Mouse (Mus musculus) T-helper 17 cell (primary cell): Measurements from ENCODE around the gene Ythdc1.
"Not testable (repeated sequence)": the region's sequence is repeated elsewhere in the genome, so short reads cannot be mapped to it uniquely, and the experiment has no call there.

Source experiments
- in situ Hi-C, 2 experiments: fragments of 300-600 bp; cut with MboI, MseI; formaldehyde crosslinking; loops; 1 replicate in 1 of 2; 2 replicates in 1 of 2; pipeline ENCODE4 v1.15.1; 2025; ENCODE audit warnings: high pct_unique_total_duplicates in 2 of 2

The Ythdc1 gene

GRCm38 (mm10) chr5:86803962-86804940 is at the start of gene Ythdc1:
TSS of gene Ythdc1 (plus strand) at chr5:86804221.
- in situ Hi-C loops, result loop anchor here (10.0 to 25.0 kb wide), 3 partner anchors 629 to 1958 kb away; partner anchors contain the start of genes Dck (in 1 of the 2), Uba6 (in 1 of the 2) and Utp3 (in 1 of the 2)

- in situ Hi-C loops, result no loop called here
These were observed 34.9 kb upstream of the Ythdc1 start for GRCm38 (mm10) chr5:86769015-86769658.

- in situ Hi-C loops, result no loop called here
These were observed 33.0 kb upstream of the Ythdc1 start for GRCm38 (mm10) chr5:86771010-86771409.

- in situ Hi-C loops, result no loop called here
These were observed 27.1 kb upstream of the Ythdc1 start for GRCm38 (mm10) chr5:86776941-86777340.

- in situ Hi-C loops, result no loop called here
These were observed 25.6 kb upstream of the Ythdc1 start for GRCm38 (mm10) chr5:86778471-86778870.

GRCm38 (mm10) chr5:86783059-86783458 is 21.0 kb upstream of the Ythdc1 start:
- in situ Hi-C loops, result no loop called here

GRCm38 (mm10) chr5:86784205-86784604 is 19.8 kb upstream of the Ythdc1 start:
- in situ Hi-C loops, result no loop called here

- in situ Hi-C loops, result no loop called here
These were observed 17.2 kb upstream of the Ythdc1 start for GRCm38 (mm10) chr5:86786798-86787197.

- in situ Hi-C loops, result loop anchor here in 1 of 2 experiments (5.0 kb wide), 1 partner anchor 623 kb away; no protein-coding TSS in a partner anchor
These were observed 14.1 kb upstream of the Ythdc1 start for GRCm38 (mm10) chr5:86789954-86790353.

- in situ Hi-C loops, result loop anchor here in 1 of 2 experiments (5.0 kb wide), 1 partner anchor 625 kb away; no protein-coding TSS in a partner anchor
These were observed 11.8 kb upstream of the Ythdc1 start for GRCm38 (mm10) chr5:86792249-86792648.

GRCm38 (mm10) chr5:86792807-86793206 is 11.2 kb upstream of the Ythdc1 start:
- in situ Hi-C loops, result loop anchor here in 1 of 2 experiments (5.0 kb wide), 1 partner anchor 626 kb away; no protein-coding TSS in a partner anchor

GRCm38 (mm10) chr5:86816795-86817194 is 12.8 kb downstream of the Ythdc1 start:
- in situ Hi-C loops, result loop anchor here in 1 of 2 experiments (25.0 kb wide), 1 partner anchor 1946 kb away; the partner anchor contains the start of gene Dck

- in situ Hi-C loops, result loop anchor here in 1 of 2 experiments (10.0 kb wide), 1 partner anchor 802 kb away; no protein-coding TSS in a partner anchor
These were observed 32.4 kb downstream of the Ythdc1 start for GRCm38 (mm10) chr5:86836378-86836777.

GRCm38 (mm10) chr5:86838110-86838509 is 34.1 kb downstream of the Ythdc1 start:
- in situ Hi-C loops, result loop anchor here in 1 of 2 experiments (10.0 kb wide), 1 partner anchor 803 kb away; no protein-coding TSS in a partner anchor

- in situ Hi-C loops, result loop anchor here in 1 of 2 experiments (10.0 kb wide), 1 partner anchor 805 kb away; no protein-coding TSS in a partner anchor
These were observed 35.5 kb downstream of the Ythdc1 start for GRCm38 (mm10) chr5:86839472-86839871.

GRCm38 (mm10) chr5:86840207-86840606 is 36.2 kb downstream of the Ythdc1 start:
- in situ Hi-C loops, result no loop called here

GRCm38 (mm10) chr5:86841261-86841660 is 37.2 kb downstream of the Ythdc1 start:
- in situ Hi-C loops, result not testable (repeated sequence)

- in situ Hi-C loops, result loop anchor here in 1 of 2 experiments (25.0 kb wide), 1 partner anchor 1537 kb away; the partner anchor contains the start of gene Amtn
These were observed 46.1 kb downstream of the Ythdc1 start for GRCm38 (mm10) chr5:86850104-86850503.

- in situ Hi-C loops, result loop anchor here in 1 of 2 experiments (25.0 kb wide), 1 partner anchor 1536 kb away; the partner anchor contains the start of gene Amtn
These were observed 47.6 kb downstream of the Ythdc1 start for GRCm38 (mm10) chr5:86851658-86852057.

- in situ Hi-C loops, result loop anchor here in 1 of 2 experiments (25.0 kb wide), 1 partner anchor 1531 kb away; the partner anchor contains the start of gene Amtn
These were observed 52.5 kb downstream of the Ythdc1 start for GRCm38 (mm10) chr5:86856505-86856904.

GRCm38 (mm10) chr5:86857682-86858081 is 53.7 kb downstream of the Ythdc1 start:
- in situ Hi-C loops, result loop anchor here in 1 of 2 experiments (25.0 kb wide), 1 partner anchor 1530 kb away; the partner anchor contains the start of gene Amtn
